Mouse (Mus musculus) NIH3T3 (cell line): Measurements from ENCODE around the gene Haghl.
"Not testable (repeated sequence)": the region's sequence is repeated elsewhere in the genome, so short reads cannot be mapped to it uniquely, and the experiment has no call there.

ENCODE experiments used
- DNase-seq: peaks from one replicate; pipeline ENCODE4 v3.0.0-alpha.2; 2012; ENCODE audit warnings: low read depth

The Haghl gene

DNA sequence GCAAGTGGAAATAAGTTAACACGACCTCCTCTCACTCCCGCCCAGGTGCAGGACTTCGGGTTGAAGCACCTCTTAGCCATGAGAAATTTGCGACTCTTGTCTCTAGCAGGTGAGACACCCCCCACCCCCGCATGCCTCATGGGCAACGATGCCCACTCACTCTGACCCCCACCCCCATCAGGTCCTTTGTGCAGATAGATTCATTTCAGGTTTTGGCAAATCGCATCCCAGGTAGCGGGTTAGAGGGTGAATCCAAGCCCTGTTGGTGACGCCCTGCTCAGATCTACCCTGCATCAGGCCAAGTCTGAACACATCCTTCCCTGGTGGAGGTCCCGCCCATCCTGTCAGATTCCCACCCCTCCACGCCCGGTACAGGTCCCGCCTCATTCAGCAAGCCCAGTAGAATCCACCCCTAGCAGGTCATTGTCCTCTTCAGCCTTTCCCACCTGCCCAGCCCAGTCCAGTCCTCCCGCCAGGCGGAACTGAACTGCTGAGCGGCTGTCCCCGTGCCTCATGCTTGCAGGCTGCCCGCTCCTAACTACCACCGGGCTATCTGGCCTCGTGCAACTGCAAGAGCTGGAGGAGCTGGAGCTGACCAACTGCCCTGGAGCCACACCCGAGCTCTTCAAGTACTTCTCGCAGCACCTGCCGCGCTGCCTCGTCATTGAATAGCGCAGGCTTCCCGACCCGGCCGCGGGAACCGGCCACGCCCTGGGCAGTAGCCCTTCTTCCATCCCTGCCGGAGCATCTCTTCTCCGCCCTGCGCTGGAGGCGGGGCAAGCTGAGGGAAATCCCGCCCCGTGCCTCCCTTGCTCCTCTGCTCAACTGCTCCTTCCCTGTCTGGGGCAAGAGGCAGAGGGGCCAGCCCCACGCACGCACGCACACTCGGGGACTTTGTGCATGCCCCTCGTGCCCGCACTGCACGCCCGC lies 33.6 kb upstream of the Haghl start:
- DNase-seq, result no peak

DNA sequence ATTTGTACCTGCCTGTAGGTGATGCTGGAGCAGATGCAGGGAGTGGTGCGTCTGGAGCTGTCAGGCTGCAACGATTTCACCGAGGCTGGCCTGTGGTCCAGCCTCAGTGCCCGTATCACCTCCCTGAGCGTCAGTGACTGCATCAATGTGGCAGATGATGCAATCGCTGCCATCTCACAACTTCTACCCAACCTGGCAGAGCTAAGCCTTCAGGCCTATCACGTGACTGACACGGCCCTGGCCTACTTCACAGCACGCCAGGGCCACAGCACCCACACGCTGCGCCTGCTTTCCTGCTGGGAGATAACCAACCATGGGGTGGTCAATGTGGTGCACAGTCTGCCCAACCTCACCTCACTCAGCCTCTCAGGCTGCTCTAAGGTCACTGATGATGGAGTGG lies 32.2 kb upstream of the Haghl start:
- DNase-seq, result no peak

DNA sequence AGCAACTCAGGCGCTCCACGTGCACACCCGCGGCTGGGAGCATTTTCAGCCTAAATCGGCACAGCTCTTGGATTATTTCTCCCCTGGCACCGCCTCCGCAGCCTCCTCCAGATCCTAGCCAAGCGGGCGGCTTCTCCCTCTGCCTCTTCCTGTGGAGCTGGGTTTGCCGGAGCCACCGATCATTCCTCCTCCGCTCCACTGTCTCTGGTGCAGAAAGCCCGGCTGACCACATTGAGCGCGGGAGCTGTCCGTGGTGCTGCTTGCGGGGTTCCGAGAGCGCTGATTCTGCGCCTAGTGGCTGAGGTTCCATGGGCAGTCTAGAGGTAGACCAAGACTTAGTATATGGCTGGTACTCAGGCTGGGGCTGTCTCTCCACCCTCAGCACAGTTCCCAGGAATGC lies 28.0 kb upstream of the Haghl start:
- DNase-seq, result peak; percentile 94

DNA sequence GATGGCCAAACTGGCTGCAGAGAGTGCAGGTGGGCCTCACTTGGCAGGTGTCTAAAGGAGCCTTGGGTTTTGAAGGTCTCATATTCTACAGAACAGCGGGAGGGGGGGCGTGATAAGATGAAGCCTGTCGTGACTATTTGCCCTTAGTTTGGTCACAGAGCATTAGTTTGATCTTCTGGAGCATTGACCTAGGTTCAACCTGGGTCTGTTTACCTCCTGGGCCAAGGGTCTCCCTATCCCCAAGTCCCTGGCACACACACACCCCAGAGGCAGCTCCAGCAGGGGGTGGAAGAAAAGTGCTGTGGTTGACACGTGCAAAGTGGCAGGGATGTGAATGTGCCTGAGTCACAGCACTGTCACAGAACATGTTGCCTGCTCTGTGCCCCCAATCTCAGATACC lies 25.4 kb upstream of the Haghl start:
- DNase-seq, result no peak

DNA sequence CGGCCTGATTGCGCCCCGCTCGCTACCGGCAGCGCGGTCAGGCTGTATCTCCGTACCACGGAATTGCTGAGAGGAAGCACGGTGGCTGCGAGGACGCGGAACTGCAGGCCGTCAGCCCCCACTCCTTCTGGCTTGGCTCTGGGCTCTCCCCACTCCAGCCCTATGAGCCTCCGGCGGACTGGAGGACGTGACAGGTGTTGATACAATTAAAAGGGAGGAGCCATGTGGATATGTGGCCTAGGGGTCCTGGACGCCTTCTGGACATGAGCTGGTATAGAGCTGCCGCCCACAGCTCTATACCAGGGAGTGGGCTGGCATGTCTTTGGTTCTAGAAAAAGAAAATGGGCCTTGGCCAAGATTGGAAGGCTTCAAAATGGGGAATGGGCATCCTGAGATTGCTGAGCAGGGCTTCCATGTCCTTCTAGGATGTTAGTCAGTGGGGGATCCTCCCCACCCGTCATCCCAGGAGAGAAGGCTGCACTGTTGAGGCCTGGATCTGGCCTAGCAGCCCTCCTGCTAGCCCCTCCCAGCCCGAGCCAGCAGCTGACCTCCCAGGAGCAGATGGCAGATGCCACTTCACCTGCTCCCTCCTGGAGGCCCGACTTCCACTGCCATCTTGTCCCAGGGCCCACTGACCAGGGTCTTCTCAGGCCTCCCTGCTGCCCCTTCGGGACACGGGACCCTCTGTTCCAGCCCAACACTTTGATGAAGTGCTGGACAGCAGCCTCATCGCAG lies 24.3 kb upstream of the Haghl start:
- no peak for DNase-seq

DNA sequence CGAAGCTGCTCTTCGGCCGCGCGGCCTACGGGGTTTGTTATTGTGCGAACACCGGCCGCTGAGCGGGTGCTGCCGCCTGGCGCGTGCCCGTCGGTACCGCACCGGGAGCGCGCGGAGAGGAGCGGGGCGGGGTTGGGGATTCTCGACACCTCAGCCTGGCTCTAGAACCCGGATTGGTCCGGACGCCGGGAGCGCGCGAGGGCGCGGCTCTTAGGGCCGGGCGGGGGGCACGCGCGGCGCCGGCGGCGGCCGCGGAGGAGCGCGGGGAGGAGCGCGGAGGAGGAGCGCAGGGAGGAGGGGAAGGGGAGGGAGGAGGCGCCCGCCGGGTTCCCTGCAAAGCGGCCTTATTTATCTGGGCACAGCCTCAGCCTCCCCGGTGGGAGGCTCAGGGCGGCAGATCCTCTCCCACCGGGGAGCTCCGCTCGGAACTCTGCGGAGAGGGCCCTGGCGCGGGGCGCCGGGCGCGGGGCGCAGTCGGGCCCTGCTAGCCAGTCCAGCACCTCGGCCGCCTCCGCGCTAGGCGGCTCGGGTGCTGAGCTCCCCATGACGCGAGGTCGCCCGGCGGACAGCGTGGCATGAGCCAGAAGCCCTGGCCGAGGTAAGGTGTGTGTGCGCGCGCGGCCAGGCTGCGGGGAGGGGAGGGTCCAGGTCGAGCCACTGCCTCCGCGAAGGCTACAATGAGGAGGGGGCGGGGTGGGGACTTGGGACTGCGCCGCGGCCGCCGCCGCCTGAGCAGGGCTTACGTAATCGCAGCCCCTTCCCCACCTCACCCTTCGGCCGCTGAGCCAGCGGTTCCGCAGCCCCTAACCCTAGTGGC lies 23.5 kb upstream of the Haghl start, which contains the start of gene Fbxl16:
TSS of gene Fbxl16 (plus strand) at position 297 of the 817 bp plus-strand sequence.
- peak; percentile 93 for DNase-seq

DNA sequence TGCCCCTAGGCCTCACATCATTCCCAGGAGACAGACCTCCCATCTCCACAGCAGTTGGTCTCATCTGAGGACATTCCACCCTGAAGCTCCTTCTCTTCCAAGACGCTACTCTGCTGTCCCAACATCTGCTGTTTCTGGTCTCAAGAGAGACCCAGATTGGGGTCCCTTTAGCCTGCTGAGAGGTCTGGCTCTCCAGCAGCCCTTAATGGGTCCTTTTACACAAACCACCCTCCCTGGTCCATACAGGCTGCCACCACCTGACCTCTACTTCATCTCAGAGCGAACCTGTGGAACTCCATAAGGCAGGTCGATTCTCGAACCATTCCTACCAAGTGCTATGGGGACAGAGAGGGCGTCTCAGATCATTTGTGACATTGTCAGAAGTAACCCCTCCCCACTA lies 22.6 kb upstream of the Haghl start:
- no peak for DNase-seq

DNA sequence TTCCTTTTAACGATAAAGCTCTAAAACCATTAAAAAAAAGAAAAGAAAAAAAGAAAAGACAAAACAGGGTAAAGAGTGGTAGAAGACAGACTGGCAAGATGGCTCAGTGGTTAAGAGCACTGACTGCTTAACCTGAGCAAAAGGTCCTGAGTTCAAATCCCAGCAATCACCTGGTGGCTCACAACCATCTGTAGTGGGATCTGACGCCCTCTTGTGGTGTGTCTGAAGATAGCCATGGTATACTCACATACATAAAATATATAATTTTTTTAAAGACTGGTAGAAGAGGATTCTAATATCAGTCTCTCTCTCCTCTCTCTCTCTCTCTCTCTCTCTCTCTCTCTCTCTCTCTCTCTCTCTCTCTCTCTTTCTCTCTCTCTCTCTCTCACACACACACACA lies 22.0 kb upstream of the Haghl start:
- not testable (repeated sequence) for DNase-seq

DNA sequence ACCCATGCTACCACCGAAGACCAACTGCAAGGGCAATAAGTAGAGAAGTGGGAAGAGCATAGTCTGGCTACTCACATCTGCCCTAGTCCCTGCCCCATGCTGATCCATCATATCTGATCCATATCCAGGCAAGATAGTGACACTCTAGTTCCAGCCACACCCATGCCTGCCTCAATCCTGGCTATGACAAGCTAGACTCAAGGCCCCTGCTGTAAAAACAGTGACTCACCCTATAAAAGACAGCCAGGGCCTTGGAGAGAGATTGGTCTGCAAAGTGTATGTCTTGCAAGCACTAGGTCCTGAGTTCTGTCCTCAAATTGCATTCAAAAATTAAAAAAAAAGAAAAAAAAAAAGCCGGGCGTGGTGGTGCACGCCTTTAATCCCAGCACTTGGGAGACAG lies 21.0 kb upstream of the Haghl start:
- DNase-seq, result no peak

DNA sequence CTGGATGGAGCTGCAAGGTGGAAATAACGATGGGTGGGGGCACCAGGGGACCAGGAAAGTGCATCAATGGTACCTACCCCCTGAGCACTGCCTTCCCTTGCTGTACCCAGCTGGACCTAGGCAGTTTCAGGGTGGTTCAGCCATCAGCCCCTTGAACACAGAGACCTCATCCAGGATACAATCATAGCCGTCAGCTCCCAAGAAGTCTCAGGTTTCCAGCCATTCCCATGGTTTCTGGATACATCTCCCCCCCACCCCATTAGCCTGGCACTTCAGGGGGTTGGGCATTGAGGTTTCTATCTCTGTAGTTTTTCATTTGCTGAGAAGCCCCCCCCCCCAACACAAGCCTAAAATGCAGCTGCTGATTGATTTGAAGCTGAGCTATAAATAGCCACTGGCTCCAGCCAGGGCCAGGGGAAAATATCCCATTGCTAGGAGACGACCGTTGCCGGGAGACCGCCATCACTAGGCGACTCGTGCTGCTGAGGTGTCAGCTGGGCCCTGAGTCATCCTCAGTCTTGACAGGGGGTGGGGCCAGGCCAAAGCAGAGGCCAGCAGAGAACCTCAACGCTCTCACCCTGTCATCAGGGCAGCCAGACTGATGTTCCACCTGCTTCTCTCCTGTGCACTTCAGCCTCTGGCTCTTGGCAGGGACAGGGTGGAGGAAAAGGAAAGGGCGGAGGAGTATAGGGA lies 17.5 kb upstream of the Haghl start:
- peak; percentile 93 for DNase-seq

DNA sequence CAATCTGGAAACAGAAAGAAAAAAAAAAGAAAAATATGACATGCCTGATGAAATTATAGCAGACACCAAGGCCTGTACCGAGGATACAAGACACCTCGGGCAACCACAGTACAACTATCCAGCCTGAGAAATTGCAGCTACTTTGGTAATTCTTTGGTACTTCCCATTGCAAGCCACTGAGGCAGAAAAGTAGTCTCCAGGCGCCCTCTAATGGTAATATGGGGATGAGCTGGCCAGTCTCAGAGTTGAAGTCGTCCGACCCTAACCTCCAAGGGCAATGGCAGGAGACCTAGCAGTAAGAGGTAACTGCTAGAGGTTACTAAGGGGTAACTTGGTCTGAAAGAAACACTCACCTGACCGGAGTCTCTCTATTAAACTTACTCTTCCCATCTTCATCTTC lies 15.6 kb upstream of the Haghl start:
- peak; percentile 85 for DNase-seq

DNA sequence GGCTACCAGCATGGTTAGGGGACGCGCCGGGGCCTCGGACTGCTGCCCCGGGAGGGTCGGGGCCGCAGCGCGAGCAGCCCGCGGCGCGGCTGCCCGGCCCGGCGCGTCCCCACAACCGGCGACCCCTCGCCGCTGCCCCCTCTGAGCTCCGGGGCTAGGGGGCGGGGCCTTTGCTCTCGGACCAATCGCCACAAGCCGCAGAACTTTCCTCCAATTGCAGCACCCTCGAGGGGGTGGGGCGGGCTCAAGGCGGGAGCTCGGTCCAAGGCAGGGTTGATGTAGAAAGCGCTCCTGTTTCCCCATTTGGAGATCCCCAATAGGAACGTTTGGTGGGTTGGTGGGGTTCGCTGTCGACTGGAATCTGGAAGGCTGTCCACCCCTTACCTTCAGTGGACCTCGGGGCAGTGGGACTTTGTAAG lies 11.5 kb upstream of the Haghl start, which contains the start of gene Metrn:
TSS of gene Metrn (minus strand) at position 186 of the 419 bp plus-strand sequence.
- peak; percentile 90 for DNase-seq

DNA sequence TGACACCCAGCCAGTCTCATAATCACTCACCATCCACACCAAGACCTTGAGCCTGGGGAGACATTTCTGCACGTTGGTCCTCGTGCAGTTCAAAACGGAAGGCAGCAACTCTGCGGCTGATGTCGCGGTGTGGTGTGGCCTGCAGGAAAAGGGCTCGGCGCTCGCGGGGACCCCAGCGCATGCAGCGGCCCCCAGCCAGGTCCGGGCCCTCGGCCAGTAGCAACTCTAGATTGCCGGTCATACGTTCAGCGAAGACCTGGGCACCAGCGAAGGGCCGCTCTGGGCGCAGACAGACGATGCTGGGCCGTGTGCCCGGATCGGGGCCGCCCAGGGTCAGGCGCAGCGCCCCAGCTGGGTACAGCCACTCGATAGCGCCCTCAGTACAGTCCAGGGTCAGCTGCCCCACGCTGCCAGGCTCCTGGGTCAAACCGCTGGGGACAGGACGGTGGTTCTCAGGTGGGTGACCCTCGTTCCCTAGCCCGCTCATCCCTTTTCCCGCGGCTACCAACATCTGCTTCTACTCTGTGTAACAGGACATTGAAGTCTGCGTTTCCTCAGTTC lies 10.8 kb upstream of the Haghl start:
- peak; percentile 35 for DNase-seq

DNA sequence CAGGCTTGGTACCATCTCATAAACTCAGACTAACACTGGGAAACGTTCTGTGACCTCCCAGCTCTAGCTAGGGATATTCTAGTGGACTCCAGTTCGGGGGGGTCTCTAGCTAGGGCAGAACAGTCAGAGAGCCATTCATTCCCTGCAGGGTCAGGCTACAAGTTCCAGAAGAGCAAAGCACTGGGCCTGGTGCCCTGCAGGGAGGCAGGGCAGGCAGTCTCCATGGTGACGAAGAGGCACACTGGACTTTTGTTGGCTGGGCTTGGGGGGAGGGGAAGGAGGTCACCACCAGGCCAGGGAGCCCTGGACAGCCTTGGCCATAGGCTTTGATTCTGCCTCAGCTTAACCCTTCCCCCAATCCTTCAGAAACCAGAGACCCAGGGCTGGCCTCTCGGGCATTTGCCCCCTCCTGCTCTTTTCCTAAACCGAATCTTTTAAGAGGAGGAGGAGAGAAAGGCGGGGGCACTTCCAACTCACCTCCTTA lies 10.2 kb upstream of the Haghl start, which contains the start of gene AC134908.4:
TSS of gene AC134908.4 (minus strand) at position 51 of the 484 bp plus-strand sequence.
- peak; percentile 60 for DNase-seq

DNA sequence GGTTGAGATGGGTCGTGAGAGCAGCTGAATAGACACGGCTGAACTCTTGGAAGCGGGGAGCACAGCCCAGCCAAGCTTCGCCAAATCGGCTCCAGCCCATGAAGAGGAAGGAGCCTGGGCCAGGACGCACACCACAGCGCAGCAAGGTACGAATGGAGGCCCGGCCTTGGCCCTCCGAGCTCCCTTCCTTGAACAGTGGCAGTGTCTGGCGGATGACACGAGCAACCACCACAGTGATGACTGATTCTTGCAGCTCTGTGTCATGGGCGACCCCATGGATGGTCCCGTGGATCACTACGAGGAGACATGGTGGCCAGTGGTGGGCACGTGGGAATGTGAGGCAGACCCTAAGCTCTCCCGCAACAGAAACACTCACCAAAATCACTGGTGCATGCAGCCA lies 9.5 kb upstream of the Haghl start:
- no peak for DNase-seq

DNA sequence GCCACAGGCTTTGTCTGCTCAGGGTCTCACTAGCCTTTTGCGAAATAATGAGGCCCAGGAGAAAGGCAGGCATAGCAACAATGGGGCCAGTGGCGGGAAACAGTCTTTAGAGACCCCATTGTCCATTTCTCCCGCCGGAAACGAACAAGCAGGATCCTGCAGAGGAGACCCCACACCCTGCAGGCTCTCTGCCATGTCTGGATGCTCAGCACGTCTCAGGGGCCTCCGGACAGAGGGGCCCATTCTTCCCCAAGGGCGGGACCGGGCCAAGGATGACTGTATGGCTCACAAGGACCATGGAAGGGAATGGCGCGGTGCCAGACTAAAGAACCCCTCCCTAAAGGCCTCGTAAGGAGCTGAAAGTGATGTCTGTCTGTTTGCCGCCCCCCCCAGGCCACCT lies 8.7 kb upstream of the Haghl start:
- no peak for DNase-seq

DNA sequence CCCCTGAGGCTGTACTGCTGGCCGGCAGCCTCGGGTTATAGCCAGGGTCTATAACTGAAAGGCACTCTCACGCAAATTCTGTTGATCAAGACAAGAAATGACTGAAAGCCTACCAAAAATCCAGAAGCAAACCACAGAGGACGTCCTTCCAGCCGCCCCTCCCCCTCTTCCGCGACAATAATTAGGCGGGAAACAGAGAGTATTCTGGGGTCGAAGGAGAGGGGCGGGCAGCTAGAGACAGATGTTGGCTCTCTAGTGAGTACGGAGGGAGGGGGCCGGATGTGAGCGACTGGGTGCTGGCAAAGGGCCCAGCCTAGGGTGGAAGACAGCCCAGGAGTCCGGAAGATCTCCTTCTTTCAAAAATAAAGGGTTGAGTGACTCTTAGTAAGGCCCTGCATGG lies 7.1 kb upstream of the Haghl start, which contains the start of gene Fam173a:
TSS of gene Fam173a (minus strand) at position 287 of the 400 bp plus-strand sequence.
- DNase-seq, result peak; percentile 87

DNA sequence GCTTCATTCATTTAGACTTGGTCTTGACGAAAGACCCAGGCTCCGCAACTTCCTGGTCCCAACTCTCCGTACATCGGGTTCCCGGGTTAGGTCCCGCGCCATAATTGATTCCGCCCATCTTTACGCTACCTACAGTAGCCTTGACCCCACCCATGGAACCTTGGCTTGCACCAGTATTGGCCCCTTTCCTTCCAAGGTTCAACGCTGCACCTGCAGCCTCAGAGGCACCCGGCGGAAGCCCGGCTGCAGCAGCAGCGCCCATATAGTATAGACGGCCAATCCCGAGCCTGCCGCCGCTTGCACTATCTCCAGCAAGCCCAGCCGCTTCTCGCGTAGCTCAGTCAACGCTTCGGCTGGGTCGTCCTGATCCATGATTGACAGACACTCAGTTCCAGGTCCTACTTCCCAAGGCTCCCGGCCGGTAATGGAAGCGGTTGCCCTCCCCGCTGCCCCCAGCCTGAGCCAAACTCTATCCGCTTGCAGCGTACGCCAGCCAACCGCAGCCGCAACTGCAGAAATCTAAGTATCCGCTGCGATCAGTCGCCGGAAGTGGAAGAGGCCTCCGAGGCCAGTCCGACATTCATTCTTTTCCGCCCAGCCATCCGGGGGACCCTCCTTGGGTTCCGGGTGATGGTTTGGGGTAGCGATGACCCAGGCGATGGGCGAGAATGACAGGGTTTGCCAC lies 6.5 kb upstream of the Haghl start:
- DNase-seq, result peak; percentile 94

DNA sequence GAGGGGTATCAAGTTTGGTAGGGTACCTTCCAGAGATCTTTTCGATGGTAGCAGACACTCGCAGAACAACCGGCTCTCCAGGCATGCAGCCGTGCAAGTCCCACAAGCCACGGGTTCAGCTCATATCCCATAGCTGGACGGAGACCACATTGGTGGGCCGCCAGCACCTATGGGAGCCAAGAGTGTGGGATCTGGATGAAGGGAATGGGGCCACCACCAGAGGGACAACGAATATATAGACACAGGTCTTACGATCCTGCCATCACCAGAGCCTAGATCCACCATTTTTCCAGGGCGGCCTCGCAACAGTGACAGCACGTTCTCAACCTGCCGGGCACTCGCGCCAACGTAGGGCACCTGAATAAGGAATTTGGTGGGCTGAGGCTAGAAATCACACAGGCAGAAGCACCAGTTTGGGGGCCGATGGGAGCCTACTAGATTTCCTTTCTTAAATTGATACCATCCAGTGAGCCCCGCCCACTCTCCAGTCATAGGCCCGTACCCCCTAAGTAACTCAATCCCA lies 5.9 kb upstream of the Haghl start:
- DNase-seq, result no peak
